Mouse (Mus musculus) G1E (cell line): ENCODE results near the gene Dbn1. TPM values are rescaled to one million over a fixed set of nuclear protein-coding genes. Genes with fewer than 3 reads are reported as not detected.

Experiments
- ATAC-seq: 2 replicates; pipeline ENCODE4 v1.8.0; 2016; ENCODE audit warnings: mild to moderate bottlenecking; ENCODE audit not compliant: insufficient number of reproducible peaks, poor library complexity, low FRiP score, severe bottlenecking; ENCODE audit errors: extremely low read depth
- DNase-seq: peaks from one replicate; pipeline ENCODE4 v3.0.0; 2012; ENCODE audit warnings: low spot score
- H3K27me3 ChIP-seq: 2 replicates; pipeline ENCODE4 v1.6.1; 2012; ENCODE audit warnings: mild to moderate bottlenecking, low read length, inconsistent platforms; ENCODE audit not compliant: insufficient read depth
- H3K36me3 ChIP-seq: replicated peaks from 2 replicates; pipeline ENCODE3; 2012; ENCODE audit warnings: mild to moderate bottlenecking, inconsistent platforms
- H3K4me1 ChIP-seq: 2 replicates; pipeline ENCODE4 v1.6.1; 2012; ENCODE audit warnings: low read depth, low read length, inconsistent platforms, mixed read lengths; ENCODE audit not compliant: insufficient read depth
- H3K4me3 ChIP-seq: 2 replicates; pipeline ENCODE4 v1.5.1; 2012; ENCODE audit warnings: low read depth, mild to moderate bottlenecking, inconsistent platforms, low read length, moderate library complexity, mixed read lengths
- H3K9me3 ChIP-seq: replicated peaks from 2 replicates; pipeline ENCODE4 v1.6.1; 2012; ENCODE audit warnings: inconsistent platforms
- CTCF ChIP-seq: IDR thresholded peaks from 2 replicates; pipeline ENCODE4 v1.5.1; 2012; ENCODE audit warnings: low read depth, low read length, inconsistent platforms, mixed read lengths
- GATA1 ChIP-seq: IDR thresholded peaks from 2 replicates; pipeline ENCODE4 v1.6.1; 2012; ENCODE audit warnings: borderline replicate concordance, low read length, inconsistent platforms, mixed read lengths
- GATA2 ChIP-seq: IDR thresholded peaks from 2 replicates; pipeline ENCODE4 v1.6.1; 2012; ENCODE audit warnings: low read depth, low read length, inconsistent platforms, borderline replicate concordance
- POLR2AphosphoS5 ChIP-seq: IDR thresholded peaks from 2 replicates; pipeline ENCODE4 v1.6.1; 2012; ENCODE audit warnings: low read depth, low read length, inconsistent platforms; ENCODE audit not compliant: insufficient replicate concordance
- TAL1 ChIP-seq: conservative IDR thresholded peaks from 2 replicates; pipeline ENCODE4 v1.6.1; 2012; ENCODE audit warnings: low read depth, low read length, inconsistent platforms, mixed read lengths
- polyA plus RNA-seq: library from polyadenylated mRNA; stranded (reverse); fragments of >175 nt; gene quantifications from 2 replicates; pipeline ENCODE4 v1.2.3, GENCODE M21; 2012
- total RNA-seq, 2 experiments: library from RNA; stranded (forward) in 1 of 2; stranded (reverse) in 1 of 2; fragments of 200-1000 nt in 1 of 2; fragments of >200 nt in 1 of 2; fragmentation: Nextera tagmentation in 1 of 2; gene quantifications; 2 replicates each; pipeline ENCODE4 v1.2.3; 2014 to 2017

Gene Dbn1
- total RNA-seq (2014; fragmentation: Nextera tagmentation) (not detected in 2 replicates), total RNA-seq (2017) (0.23 and 0.33 TPM in 2 replicates), polyA plus RNA-seq (0.25 and 0.30 TPM in 2 replicates)

GRCm38 (mm10) chr13:55487578-55488498 is at the start of gene Dbn1:
TSS of gene Dbn1 (minus strand) at chr13:55488111.
- DNase-seq = no peak
- ATAC-seq = no peak
- H3K4me1 ChIP-seq = peaks cover 3% of the 10 kb centered on the region; the same call in 1 of the 2 replicates
- TF ChIP-seq GATA1 (no peak), POLR2AphosphoS5 (no peak), TAL1 (no peak), GATA2 (no peak), CTCF (no peak)
- no peaks in the 10 kb centered on the region for H3K36me3 ChIP-seq
- no peaks in the 10 kb centered on the region for H3K9me3 ChIP-seq
- H3K27me3 ChIP-seq = peaks cover 81% of the 10 kb centered on the region
- peak within 1 kb of the TSS; percentile 34; the same call in 1 of the 2 replicates for H3K4me3 ChIP-seq

- Histone ChIP-seq H3K9me3 (no peaks in the 10 kb centered on the region), H3K27me3 (no peaks in the 10 kb centered on the region), H3K4me3 (peak within 1 kb of the TSS; percentile 98), H3K4me1 (peaks cover 20% of the 10 kb centered on the region), H3K36me3 (peaks cover 85% of the 10 kb centered on the region)
- ATAC-seq = peak; percentile 92
- TF ChIP-seq GATA2 (no peak), CTCF (peak; percentile 56; the same call in 1 of the 2 replicates)
- peak; percentile 98 for DNase-seq
Observed at GRCm38 (mm10) chr13:55536194-55537175, 48.6 kb upstream of the Dbn1 start, which contains the start of gene Ddx41. TSS of gene Ddx41 (minus strand) at chr13:55536658.

GRCm38 (mm10) chr13:55535796-55536193 is 47.9 kb upstream of the Dbn1 start:
- Histone ChIP-seq H3K9me3 (no peaks in the 10 kb centered on the region), H3K4me1 (peaks cover 20% of the 10 kb centered on the region), H3K4me3 (peak overlapping the region; percentile 98), H3K27me3 (no peaks in the 10 kb centered on the region), H3K36me3 (peaks cover 84% of the 10 kb centered on the region)
- TF ChIP-seq GATA2 (no peak), GATA1 (no peak), CTCF (no peak), TAL1 (no peak), POLR2AphosphoS5 (no peak)
- no peak for ATAC-seq
- no peak for DNase-seq

- Histone ChIP-seq H3K4me1 (peaks cover 21% of the 10 kb centered on the region), H3K4me3 (peak overlapping the region; percentile 98), H3K36me3 (peaks cover 84% of the 10 kb centered on the region), H3K27me3 (no peaks in the 10 kb centered on the region), H3K9me3 (no peaks in the 10 kb centered on the region)
- TF ChIP-seq POLR2AphosphoS5 = no peak
- no peak for TF ChIP-seq GATA1
- TF ChIP-seq TAL1 = no peak
- TF ChIP-seq CTCF = no peak
- TF ChIP-seq GATA2 = no peak
- no peak for ATAC-seq
- no peak for DNase-seq
Observed at GRCm38 (mm10) chr13:55535191-55535590, 47.3 kb upstream of the Dbn1 start.

- Histone ChIP-seq H3K9me3 (no peaks in the 10 kb centered on the region), H3K4me3 (no peak within 1 kb of the TSS), H3K36me3 (peaks cover 64% of the 10 kb centered on the region), H3K27me3 (peaks cover 10% of the 10 kb centered on the region), H3K4me1 (peaks cover 30% of the 10 kb centered on the region)
- DNase-seq (no peak), ATAC-seq (no peak)
- TF ChIP-seq GATA2 (no peak), TAL1 (no peak), CTCF (no peak)
Observed at GRCm38 (mm10) chr13:55529198-55529915, 41.4 kb upstream of the Dbn1 start, which contains the start of gene Dok3. TSS of gene Dok3 (minus strand) at chr13:55529296.
